Mouse (Mus musculus): ENCODE results near the gene Nkx2-3.
A peak's percentile ranks its signal among the peaks of the same experiment; 100 is the strongest.

Nkx2-3 gene

DNA sequence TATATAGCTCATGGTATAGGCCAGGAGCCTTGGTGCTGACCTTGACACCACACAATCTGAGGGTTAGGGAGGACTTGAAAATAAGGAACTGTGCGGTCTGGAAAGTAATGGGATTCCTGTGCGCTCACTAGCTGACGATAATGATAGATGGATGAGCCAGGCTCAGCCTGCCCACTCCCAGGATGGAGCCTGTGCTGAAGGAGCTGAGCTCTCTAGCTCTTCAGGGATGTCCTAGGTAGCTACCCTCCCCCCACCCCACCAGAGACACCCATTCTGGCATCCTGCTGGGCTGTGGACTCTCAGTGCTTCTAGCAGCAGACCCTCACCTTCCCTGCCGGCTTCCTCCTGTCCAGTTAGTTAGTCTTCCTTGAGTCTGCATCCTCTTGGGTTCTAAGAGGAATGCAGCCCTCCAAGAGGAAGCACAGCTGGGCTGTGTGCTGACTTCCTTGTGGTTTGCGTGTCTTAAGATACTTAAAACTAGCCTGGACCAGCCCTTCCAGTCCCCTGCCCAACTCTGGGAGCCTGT lies 6.4 kb downstream of the Nkx2-3 start:
- no peak for DNase-seq (ENCODE audit: low spot score in 2 of 2)

- no peak for DNase-seq (ENCODE audit: low spot score in 2 of 2)
Observed at GRCm38 (mm10) chr19:43619916-43620479, 7.9 kb downstream of the Nkx2-3 start.

DNA sequence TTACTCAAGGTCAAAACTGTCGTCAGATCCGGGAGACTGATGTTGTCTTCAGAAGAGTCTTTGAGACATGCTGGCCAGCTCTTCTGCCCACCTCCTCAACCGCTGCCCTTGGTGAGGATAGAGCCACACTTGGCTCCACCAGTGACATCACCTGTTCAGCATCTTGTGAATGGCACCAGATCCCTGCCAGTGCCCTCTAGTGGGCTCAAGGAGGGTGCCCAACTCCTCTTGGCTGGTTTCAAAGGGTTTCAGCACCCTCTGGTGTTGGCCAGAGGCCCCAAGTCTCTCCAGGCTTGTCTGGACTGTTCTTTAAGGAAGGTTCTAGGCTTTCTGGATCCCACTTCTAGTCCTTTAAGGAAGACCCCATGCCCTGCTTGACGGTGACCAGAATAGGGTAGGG lies 11.8 kb downstream of the Nkx2-3 start:
- peak in 1 of 2 experiments; percentile 66 for DNase-seq (ENCODE audit: low spot score in 2 of 2)

GRCm38 (mm10) chr19:43626160-43626559 lies 14.0 kb downstream of the Nkx2-3 start:
- DNase-seq (ENCODE audit: low spot score in 2 of 2) = no peak

- DNase-seq (ENCODE audit: low spot score in 2 of 2) = no peak
Observed at GRCm38 (mm10) chr19:43627345-43627744, 15.2 kb downstream of the Nkx2-3 start.

DNA sequence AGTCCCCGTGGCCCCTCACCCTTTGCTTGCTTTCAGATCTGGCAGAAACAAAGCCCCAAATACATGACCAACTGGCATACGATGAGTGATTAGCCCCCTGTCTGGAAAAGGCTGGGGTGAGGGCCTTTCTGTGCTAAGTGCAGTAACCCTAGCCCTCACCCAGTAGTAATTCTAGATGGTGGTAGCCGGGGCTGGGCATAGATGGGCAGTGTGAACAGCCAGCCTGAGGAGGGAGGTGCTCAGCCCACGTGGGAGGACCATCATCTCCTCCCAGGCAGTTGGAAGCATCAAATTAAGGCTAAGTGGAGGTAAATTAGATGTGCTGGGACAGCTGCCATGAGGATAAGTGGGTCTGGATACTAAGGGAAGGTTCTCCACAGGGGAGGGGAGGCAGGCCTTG lies 17.0 kb downstream of the Nkx2-3 start:
- DNase-seq (ENCODE audit: low spot score in 2 of 2) = no peak

GRCm38 (mm10) chr19:43630466-43631251 lies 18.5 kb downstream of the Nkx2-3 start:
- peak in 1 of 2 experiments; percentile 85 for DNase-seq (ENCODE audit: low spot score in 2 of 2)

DNA sequence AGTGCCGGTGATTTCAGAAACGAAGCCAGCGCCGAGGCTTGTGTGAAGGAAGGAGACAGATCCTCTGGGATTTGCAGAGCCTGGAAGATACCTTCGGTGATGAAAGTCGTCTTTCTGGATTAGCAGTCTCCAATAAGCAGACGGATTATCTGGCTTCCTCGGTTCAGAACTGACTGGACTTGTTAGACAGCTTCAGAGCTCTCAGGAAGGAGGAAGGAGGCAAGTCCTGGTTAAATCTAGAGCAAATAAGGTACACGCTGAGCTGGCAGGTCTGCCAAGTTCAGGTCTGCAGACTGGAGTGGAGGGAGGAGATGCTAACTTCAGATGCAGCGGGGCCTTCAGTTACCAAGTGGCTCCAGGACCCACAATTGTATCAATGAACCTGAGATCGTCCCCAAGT lies 29.7 kb downstream of the Nkx2-3 start:
- no peak for DNase-seq (ENCODE audit: low spot score in 2 of 2)

DNA sequence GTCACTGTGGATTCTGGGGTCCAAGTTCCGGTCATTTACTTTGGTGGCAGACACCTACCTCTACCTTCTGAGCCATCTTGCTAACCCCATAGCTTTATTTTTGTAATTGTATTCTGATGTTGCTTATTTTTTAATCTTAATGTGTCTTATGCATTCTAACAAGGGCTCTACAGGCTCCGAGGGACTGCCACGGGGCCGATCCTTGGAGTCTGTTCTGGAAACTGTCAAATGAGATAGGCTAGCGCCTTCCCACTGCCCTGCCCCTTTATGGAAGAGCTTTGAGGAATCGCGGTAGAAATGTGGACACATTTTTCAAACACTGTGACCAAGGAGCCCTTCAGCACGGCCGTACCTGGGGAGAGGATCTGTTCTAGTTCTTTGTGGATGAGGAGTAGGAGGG lies 30.7 kb downstream of the Nkx2-3 start:
- no peak for DNase-seq (ENCODE audit: low spot score in 2 of 2)

DNA sequence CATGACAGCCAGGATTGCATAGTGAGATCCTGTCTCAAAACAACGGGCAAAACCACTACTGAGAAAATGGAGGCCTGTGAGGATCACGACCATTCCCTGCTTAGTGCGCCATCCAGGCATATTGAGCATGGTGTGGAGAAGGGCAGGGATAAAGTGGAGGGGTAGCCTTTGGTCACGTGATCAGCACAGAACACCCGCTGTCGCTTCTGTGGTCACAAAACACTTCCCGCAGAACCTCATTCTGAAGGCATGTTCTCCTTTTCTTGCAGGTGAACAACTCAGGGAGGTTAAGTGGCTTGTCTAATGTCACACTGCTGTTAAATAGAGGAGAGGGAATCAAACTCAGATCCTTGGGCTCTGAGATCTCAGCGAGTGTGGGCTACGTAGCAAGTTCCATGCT lies 33.4 kb downstream of the Nkx2-3 start:
- DNase-seq (ENCODE audit: low spot score in 2 of 2) = no peak

DNA sequence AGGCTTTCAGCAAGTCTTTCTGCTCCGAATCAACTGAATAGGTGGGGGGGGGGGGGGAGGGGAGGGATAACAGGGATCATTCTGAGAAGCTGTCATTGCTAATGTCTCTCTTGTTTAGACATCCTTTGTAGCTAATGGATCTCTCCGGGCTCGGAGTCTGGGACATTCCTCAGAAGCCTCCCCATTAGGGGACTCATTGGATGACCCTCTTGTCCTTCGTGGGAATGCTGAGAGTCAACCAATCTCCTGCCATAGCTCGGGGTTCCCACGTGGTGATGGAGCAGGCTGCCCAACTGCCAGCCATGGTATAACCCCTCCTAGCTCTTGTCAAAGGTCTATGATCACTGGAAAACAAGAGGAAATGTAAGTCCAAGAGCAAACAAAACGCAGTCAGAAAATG lies 34.7 kb downstream of the Nkx2-3 start:
- DNase-seq (ENCODE audit: low spot score in 2 of 2) = no peak

GRCm38 (mm10) chr19:43647261-43647660 lies 35.1 kb downstream of the Nkx2-3 start:
- DNase-seq (ENCODE audit: low spot score in 2 of 2) = no peak

DNA sequence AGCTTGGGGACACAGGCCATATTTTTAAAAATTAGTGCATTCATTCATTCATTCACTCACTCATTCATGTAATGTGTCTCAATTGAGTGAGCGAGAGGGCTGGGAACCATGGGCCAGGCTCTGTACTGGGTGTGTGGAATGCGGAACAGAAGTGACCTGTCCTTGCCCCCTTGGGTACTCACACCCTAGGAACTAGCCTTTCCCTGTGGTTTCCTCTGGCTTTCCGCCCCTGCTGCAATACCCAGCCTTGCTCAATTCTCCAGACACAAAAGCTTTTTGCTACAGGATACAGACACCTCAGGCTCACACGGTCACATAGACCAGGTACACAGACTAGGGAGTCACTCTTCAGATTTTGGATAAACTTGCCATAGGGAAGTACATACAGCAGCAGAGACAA lies 36.2 kb downstream of the Nkx2-3 start:
- peak in 1 of 2 experiments; percentile 22 for DNase-seq (ENCODE audit: low spot score in 2 of 2)

GRCm38 (mm10) chr19:43651241-43651785 lies 39.2 kb downstream of the Nkx2-3 start:
- no peak for DNase-seq (ENCODE audit: low spot score in 2 of 2)

GRCm38 (mm10) chr19:43655735-43656492 lies 43.8 kb downstream of the Nkx2-3 start:
- peak; percentile 32 to 80 for DNase-seq (ENCODE audit: low spot score in 2 of 2)

GRCm38 (mm10) chr19:43659632-43660031 lies 47.5 kb downstream of the Nkx2-3 start:
- DNase-seq (ENCODE audit: low spot score in 2 of 2) = no peak

DNA sequence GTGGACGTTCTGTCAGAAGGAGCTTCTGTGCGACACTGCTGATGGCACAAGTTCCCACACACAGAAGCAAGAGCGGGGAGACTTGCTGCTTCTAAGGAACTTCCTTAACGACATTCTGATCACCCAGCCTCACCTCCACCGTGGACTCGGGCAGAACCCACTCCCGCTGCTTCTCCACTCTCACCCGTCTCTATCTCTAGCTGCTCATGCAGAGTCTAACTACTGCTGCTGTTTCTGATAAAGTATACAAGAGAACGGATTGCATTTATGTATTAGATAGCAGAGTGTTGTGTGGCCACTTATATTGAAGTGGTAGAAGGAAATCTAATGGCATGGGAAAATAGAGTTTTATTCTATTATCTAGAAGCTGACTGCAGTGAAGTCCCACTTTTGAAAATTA lies 48.6 kb downstream of the Nkx2-3 start:
- no peak for DNase-seq (ENCODE audit: low spot score in 2 of 2)

- DNase-seq (ENCODE audit: low spot score in 2 of 2) = no peak
Observed at GRCm38 (mm10) chr19:43662176-43662967, 50.2 kb downstream of the Nkx2-3 start.

GRCm38 (mm10) chr19:43663471-43663870 lies 51.3 kb downstream of the Nkx2-3 start:
- DNase-seq (ENCODE audit: low spot score in 2 of 2) = no peak
